Mouse (Mus musculus) olfactory bulb, adult 2 months (tissue): ENCODE measurements at regions not wholly inside any gene's neighbourhood (a gene's known extent, or its start where the extent isn't known, plus 50 kb on each side); places are given as distances from the start of the nearest gene placed in this dataset.

Experiments used
- H3K27ac ChIP-seq: fragments of 200-500 bp; 2 replicates; pipeline ENCODE4 v1.5.1; 2012; ENCODE audit warnings: low read depth, low read length; ENCODE audit not compliant: insufficient read depth
- H3K4me1 ChIP-seq: fragments of 200-500 bp; 2 replicates; pipeline ENCODE4 v1.6.1; 2012; ENCODE audit warnings: low read length; ENCODE audit not compliant: control insufficient read depth, insufficient read depth
- H3K4me3 ChIP-seq: fragments of 200-500 bp; 2 replicates; pipeline ENCODE4 v1.5.1; 2012; ENCODE audit warnings: mild to moderate bottlenecking, low read depth, low read length, moderate library complexity; ENCODE audit not compliant: insufficient read depth
- CTCF ChIP-seq: fragments of 200-500 bp; IDR thresholded peaks from 2 replicates; pipeline ENCODE4 v1.5.1; 2012; ENCODE audit warnings: low read depth, mild to moderate bottlenecking, low read length, moderate library complexity; ENCODE audit not compliant: insufficient read depth
- POLR2A ChIP-seq: fragments of 200-500 bp; IDR thresholded peaks from 2 replicates; pipeline ENCODE4 v1.6.1; 2012; ENCODE audit warnings: mild to moderate bottlenecking, low read depth, low read length, moderate library complexity; ENCODE audit not compliant: insufficient read depth
- WGBS: fragments of 180-500 bp; shearing (Covaris S2); methylation state at CpG from one replicate; pipeline ENCODE4 v1.1.7; 2018; 5-methylcytosine and 5-hydroxymethylcytosine counted together

- WGBS = under 1% methylated on average over 33 of the region's 33 CpGs
- TF ChIP-seq CTCF (no peak), POLR2A (peak; percentile 45; the same call in 1 of the 2 replicates)
- no peaks in the 10 kb centered on the region for H3K4me1 ChIP-seq
- peak overlapping the region; percentile 84 for H3K4me3 ChIP-seq
- H3K27ac ChIP-seq = peak overlapping the region; percentile 99
Measured at GRCm38 (mm10) chr13:83729331-83730009, 225.6 kb downstream of the Mef2c start.

GRCm38 (mm10) chr13:83730155-83730712 lies 226.4 kb downstream of the Mef2c start:
- H3K4me3 ChIP-seq = peak overlapping the region; percentile 84
- H3K4me1 ChIP-seq = no peaks in the 10 kb centered on the region
- TF ChIP-seq POLR2A (no peak), CTCF (no peak)

GRCm38 (mm10) chr13:83730713-83731480 lies 227.1 kb downstream of the Mef2c start:
- under 1% methylated on average over 91 of the region's 91 CpGs for WGBS
- Histone ChIP-seq H3K27ac (peak overlapping the region; percentile 99), H3K4me3 (peak overlapping the region; percentile 84), H3K4me1 (no peaks in the 10 kb centered on the region)
- TF ChIP-seq POLR2A (peak; percentile 44), CTCF (no peak)

More at GRCm38 (mm10) chr13:83730155-83730712, 226.4 kb downstream of the Mef2c start:
- WGBS = under 1% methylated on average over 16 of the region's 16 CpGs
- H3K27ac ChIP-seq = peak overlapping the region; percentile 99

- peak overlapping the region; percentile 84 for H3K4me3 ChIP-seq
- WGBS = under 1% methylated on average over 10 of the region's 10 CpGs
- no peaks in the 10 kb centered on the region for H3K4me1 ChIP-seq
- TF ChIP-seq POLR2A (no peak), CTCF (no peak)
- peak overlapping the region; percentile 99 for H3K27ac ChIP-seq
Measured at GRCm38 (mm10) chr13:83731481-83732006, 227.7 kb downstream of the Mef2c start.

- H3K27ac ChIP-seq = peak overlapping the region; percentile 99
- WGBS = 1% methylated on average over 31 of the region's 31 CpGs
- no peak for TF ChIP-seq CTCF
- peak; percentile 42; the same call in 1 of the 2 replicates for TF ChIP-seq POLR2A
- peak overlapping the region; percentile 69 for H3K4me3 ChIP-seq
- H3K4me1 ChIP-seq = no peaks in the 10 kb centered on the region
Measured at GRCm38 (mm10) chr13:83732283-83733121, 228.7 kb downstream of the Mef2c start.

GRCm38 (mm10) chr13:83733231-83733990 lies 229.6 kb downstream of the Mef2c start:
- 1% methylated on average over 24 of the region's 24 CpGs for WGBS
- H3K27ac ChIP-seq = peak overlapping the region; percentile 99
- TF ChIP-seq CTCF (no peak), POLR2A (no peak)
- no peaks in the 10 kb centered on the region for H3K4me1 ChIP-seq
- H3K4me3 ChIP-seq = peak overlapping the region; percentile 94

- 2% methylated on average over 1 of the region's 1 CpGs for WGBS
- peak overlapping the region; percentile 98 for H3K27ac ChIP-seq
Measured at GRCm38 (mm10) chr13:83733991-83734610, 230.3 kb downstream of the Mef2c start.

More at GRCm38 (mm10) chr13:83733991-83734610, 230.3 kb downstream of the Mef2c start:
- Histone ChIP-seq H3K4me1 (no peaks in the 10 kb centered on the region), H3K4me3 (no peak overlapping the region)
- no peak for TF ChIP-seq POLR2A
- TF ChIP-seq CTCF = no peak
